Mouse (Mus musculus) R1 (cell line): ENCODE results near the gene Il2ra.

Experiments
- DNase-seq: peaks from one replicate; pipeline ENCODE4 v3.0.0-alpha.2; 2018; ENCODE audit warnings: low read depth, low spot score

The Il2ra gene

DNA sequence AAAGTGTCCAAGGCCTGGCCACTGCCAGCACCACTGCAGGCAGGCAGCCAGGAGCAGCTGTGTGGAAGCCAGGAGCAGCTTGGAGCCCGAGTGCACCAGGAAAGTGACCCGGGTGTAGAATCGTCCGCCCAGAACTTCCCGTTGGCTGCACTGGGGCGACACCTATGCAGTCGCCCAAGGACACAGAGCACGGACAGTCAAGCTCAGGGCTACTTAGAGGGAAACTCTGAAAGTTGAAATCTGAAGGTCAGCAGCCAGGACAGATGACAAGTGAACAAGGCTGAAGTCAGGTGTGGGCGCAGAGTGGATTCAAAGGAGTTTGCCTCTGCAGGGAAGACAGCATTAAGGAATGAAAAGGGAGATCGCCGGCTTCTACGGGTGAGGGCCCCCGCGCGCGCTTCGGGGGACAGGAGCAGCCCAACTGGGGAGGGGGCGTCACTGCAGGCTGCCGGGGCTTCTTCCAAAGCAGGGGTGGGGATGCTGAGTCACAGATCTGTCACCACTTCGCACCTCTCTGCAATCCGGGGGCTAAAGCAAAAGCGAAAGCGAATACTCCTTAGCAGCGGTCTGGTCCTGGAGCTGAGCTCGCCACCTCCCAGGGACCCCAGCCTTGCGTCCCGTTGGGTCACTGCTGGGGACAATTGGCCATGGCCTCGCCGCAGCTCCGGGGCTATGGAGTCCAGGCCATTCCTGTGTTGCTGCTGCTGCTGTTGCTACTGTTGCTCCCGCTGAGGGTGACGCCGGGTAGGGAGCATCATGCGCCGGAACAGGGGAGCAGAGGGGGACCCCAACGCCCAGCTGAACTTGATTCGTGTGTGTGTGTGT lies 62.8 kb downstream of the Il2ra start, which contains the start of gene Il15ra:
Gene Il15ra (plus strand): TSS at position 90 of the 825 bp plus-strand sequence.
- DNase-seq: peak; percentile 32

DNA sequence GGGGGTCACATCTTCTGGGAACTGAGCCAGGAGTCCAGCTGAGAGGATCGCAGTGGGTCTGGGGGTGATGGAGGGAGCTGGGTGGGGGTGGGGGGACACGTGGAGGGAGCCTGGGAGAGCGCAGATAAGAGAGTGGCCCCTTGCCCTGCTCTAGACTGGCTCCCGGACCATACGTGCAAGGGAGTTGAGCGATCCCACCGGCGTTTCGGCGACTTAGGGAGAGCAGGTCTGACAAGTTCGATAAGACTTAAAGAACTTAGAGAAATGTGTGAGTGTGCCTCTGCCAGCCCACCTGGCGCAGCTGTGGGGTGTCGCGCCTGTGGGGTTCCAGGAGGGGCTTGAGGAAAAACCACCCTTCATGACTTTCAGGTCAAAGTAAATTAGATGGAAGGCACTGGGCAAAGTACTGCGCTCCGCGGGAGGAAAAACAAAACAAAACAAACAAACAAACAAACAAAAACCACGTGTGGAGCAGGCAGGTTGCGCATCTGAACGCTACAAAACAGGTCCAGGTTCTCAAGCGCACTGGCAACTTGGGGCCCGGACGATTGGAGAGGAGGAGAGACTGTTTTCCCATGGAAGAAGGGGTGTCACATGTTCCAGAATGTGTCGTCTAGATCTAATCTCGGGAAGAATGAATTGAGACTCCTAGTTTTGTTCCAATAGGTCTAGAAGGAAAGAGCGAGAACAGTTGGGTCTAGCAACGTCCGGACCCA lies 63.6 kb downstream of the Il2ra start:
- peak; percentile 14 for DNase-seq

DNA sequence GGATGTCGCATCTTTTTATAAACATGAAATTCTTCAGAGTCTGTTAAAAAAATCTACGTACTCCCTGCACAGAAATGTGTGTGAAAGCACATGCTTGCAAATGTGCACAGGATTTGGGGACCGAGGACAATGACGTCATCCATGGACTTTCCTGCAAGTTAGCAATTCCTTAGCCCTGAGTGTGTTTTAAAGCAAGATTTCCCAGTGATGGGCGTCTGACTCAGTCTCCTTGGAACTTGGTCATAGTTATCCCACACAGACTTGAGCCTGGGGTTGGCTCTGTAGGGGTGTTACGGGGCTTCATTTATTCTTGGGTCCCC lies 64.1 kb downstream of the Il2ra start:
- no peak for DNase-seq

DNA sequence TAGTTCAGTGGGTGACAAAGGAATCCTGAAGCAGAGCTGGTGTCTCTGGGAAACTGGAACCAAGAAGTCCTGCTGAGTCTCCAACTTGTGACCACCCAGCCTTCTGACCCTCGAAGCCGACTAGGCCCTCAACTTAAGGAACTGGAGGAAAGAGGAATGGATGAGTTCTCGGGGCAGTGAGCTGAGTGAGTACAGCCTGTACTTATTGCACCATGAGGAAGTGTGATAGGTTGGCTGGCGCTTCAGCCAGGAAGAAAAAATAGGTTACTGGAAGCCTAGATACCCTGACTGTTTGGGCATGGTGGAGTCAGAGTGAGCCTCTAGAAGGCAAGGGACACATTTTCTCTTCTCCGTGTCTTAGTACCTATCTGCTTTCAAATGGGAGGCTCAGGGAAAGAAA lies 65.9 kb downstream of the Il2ra start:
- no peak for DNase-seq

DNA sequence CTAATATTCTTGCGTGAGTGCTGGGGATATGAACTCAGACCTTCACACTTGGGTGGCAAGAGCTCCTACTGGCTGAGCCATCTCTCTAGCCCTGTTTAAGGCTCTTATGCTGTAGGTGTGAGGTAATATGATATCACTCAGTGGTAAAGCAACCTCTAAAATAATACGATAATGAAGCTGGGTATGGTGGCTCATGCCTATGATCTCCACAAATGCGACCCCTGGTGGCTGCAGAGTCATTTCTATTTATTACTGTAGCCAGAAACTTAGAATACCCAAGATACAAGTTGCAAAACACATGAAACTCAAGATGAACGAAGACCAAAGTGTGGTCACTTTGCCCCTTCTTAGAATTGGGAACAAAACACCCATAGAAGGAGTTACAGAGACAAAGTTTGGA lies 67.5 kb downstream of the Il2ra start:
- peak; percentile 44 for DNase-seq

DNA sequence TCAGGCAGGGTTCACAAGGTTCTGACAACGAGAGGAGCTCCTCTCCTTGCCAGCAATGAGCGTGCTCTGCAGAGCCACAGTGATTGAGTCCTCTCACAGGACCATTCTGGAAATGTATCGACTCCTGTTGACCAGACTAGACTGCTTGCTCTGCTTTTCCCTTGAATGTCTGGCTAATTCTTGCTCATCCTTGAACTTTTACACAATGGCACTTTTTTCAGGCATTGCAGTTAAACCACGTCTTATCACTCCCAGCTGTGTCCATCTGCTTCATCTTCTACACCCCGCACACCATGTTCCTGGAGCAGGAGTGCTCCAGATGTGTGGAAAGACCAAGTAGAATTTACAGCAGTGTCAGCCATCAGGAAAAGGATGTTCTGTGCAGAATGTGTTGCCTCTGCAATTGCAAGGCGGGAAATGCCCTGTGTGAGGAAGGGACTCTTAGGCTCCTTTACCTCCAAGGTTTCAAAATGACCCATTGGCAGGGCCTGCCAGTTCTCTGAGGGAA lies 69.9 kb downstream of the Il2ra start:
- no peak for DNase-seq

DNA sequence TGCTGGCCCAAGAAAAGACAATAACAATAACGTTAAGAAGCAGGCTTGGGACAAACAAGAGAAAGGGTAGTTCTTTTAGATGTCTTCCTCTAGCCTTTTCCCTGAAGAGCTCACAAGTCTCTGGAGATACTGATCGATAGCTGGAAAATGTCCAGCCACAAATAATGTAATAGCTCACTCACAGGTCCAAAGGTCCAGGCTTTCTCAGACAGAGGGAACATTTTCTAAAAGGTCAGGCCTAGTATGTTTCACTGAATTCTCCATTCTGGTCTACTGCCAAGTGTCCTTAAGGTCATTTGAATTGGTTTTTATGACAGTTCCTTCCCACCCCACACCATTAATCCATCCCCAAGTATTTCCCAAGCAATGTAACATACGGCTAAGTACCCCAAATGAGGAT lies 70.4 kb downstream of the Il2ra start:
- no peak for DNase-seq

DNA sequence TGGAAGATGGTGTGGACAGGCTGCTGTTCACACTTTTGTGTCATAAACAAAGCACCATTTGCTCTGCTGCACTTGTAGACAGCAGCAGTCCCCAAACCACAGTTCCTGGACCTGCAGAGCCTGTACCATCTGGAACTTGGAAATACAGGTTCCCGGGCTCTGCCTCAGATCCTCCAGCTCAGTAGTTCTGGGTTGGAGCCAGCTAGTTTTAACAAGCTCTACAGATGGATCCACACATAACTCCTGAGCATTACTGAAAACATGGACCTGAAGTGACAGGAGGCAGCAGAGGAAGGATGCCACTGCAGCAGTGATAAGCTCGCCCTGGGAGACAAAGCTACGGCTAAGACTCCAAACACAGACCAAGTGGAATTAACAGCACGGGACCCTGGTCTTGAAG lies 71.9 kb downstream of the Il2ra start:
- DNase-seq: no peak

DNA sequence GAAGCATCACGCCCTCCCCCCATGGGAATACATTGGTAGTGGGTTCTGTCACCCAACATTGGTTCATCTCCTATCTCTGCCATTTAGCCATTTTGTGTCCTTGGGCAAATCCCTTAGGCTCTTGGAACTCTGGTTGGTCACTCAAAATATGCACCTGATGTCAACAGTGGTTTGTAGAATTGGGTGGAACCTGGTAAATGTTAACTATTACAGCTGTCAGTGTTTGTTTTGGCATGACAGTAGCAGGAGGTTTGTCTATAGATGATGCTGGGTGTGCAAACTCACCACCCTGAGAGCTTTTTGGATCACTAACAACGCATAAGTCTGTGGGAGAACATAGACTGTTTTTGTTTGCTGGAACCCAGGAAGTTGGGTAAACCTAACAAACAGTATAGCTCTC lies 76.0 kb downstream of the Il2ra start:
- no peak for DNase-seq

DNA sequence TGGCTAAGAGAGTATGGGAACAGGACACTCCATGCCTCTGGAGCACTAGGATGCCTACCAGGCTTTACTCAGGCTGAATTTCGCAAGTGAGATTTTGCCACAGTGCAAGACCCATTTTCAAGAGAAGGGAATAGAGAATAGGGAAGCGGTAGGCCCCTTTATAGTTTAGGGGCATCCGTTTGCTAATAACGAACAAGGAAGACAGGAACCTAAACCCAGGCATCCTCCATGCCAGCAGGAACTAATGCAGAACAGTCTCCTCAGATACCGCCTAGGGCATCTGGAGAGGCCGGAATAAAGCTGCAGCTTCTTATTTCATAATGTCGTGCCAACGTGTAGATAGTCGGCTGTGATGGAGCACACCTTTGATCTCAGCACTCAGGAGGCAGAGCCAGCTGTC lies 80.0 kb downstream of the Il2ra start:
- no peak for DNase-seq

DNA sequence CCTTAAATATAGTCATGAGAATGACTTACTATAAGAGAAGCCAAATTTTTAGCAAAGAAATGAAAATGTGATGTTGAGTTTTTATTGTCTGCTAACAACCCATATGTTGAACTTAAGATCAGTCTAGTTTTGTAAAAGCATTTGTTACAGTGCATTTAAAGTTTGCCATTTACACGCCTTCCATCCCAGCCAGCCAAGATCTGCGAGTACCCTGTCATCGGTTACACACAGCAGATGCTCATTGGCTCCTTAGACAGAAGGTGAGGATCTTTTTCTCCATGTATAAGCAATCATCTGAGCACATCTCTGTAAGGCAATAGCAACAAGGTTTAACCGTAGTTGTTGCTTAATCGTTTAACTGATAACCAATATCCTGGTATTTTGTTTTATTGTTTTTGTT lies 85.0 kb downstream of the Il2ra start:
- no peak for DNase-seq

DNA sequence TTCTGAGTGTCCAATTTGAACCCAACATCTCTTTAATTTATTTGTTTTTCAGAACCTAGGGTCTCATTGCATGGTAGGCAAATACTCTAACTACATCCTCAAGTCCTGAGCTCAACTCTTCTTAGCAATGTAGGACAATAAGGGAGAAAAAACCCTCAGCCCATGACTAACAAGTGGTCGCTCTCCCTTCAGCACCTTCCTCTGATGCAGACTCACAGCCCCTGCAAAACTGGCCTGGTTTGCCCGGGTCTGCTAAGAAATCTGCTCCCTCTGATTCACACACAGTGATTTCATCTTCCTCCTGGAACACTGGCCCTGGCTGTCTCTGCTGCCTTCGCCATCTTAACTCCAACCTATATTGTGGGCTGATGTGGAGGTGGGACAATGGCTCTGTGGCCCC lies 86.5 kb downstream of the Il2ra start:
- peak; percentile 26 for DNase-seq

DNA sequence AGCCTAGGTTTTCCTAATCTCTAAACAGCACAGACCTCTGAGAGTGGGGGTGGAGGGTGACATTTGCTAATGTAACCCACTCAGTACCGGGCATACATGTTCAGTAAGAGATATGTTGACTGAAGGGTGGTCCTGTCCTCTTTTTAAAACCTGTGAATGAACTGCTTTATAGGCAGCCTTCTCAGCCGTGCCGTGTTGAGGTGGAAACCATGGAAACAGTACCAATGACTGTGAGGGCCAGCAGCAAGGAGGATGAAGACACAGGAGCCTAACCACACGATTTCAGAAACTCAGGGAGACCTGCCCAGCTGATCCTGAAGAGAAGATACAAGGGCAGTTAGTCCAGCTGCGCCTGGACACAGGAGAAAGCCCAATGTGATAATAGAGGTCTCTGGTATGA lies 90.4 kb downstream of the Il2ra start:
- no peak for DNase-seq

DNA sequence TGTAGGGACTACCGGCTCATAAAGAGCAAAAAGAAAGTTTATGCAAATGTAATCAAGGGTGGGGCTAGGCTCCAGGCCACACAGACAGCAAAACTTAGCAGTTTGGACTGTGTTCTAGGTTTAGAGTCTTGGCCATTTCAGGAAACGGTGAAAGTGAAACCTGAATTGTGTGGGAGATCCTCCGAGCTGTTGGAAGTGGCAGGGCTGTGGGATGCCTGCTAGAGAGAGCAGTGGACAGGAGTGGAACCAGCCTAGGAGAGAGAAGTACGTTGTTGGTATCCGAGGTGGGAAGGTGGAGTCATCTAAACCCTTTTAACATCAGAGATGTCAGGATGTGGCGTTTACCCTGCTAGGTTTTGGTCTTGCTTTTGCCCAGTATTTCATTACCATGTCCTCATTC lies 93.2 kb downstream of the Il2ra start:
- no peak for DNase-seq

DNA sequence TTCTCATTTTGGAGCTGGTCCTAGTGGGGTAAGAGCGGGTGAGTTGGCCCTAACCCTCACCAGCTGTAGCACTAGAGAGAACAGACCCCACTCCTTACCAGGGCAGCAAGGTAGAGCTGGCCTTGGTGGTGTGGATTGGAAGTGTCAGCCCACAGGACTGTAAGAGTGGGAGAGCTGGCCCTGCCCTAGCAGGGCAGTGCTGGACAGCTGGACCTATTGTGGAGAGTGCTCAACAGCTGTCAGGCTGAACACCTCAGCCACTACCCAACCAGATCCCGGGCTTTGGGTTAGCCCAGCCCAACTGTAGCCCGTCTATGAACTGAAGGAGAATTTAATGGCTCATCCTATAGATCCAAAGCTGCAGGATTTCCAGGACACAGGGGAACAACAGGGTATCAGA lies 96.2 kb downstream of the Il2ra start:
- no peak for DNase-seq

DNA sequence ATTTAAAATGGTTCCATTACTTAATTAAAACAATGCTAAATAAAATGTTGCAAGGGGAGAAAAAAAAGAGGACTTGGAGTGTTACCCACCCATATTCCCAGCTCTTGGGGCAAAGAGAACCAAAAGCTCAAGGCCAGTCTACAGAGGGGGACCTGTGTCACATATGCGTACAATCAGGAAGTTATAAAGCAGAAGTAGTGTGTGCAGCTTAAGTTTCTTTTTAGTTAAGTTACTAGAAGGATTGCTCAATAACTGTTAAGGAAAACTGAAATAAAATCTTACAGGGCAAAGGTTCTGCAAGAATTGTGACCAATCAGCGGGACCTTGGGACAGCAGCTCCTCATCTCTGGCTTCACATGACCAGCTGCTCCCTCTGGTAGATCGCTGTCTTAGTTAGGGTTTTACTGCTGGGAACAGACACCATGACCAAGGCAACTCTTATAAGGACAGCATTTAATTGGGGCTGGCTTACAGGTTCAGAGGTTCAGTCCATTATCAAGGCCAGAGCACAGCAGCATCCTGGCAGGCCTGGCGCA lies 97.0 kb downstream of the Il2ra start:
- DNase-seq: no peak
